Mouse (Mus musculus): ENCODE measurements at regions not wholly inside any gene's neighbourhood (a gene's known extent, or its start where the extent isn't known, plus 50 kb on each side); places are given as distances from the start of the nearest gene placed in this dataset.

DNA sequence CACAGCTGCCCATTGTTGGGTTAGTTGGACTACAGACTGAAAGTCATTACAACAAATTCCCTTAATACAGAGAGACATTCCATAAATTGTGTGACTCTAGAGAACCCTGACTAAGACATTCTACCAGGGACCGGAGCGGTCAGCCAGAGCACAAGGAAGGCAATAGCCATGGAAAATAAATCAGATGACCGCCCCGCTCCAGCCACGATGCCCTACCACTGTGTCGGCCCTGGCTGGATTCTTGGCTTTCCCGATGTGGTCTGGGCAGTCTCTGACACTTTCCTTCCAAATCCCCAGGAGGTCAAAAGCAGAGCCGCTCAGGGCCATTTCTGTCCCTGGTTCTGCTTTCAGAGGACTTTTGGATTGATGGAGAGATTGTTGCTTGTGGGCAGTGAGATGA is 57.8 kb downstream of the Lsm3 start:
- no peak for DNase-seq (ENCODE audit: low spot score)

DNA sequence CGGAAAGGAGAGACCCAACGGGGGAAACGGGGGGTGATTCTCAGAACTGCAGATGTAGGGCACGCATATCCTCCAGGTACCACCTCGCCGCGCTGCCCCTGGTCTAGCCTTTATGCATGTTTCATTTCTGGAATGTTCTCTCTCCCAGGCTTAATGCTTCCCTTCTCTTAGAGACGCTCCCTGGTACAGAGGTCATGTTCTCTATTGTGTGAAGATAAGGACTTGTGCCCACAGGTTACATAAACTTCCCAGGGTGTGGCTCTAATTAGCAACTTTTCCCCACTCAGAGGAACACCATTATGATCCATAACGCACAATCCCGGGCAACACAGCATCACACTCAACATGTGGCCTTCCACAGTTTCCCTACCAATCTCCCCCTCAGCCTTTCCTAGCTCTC is 58.7 kb downstream of the Lsm3 start:
- no peak for DNase-seq (ENCODE audit: low spot score)

DNA sequence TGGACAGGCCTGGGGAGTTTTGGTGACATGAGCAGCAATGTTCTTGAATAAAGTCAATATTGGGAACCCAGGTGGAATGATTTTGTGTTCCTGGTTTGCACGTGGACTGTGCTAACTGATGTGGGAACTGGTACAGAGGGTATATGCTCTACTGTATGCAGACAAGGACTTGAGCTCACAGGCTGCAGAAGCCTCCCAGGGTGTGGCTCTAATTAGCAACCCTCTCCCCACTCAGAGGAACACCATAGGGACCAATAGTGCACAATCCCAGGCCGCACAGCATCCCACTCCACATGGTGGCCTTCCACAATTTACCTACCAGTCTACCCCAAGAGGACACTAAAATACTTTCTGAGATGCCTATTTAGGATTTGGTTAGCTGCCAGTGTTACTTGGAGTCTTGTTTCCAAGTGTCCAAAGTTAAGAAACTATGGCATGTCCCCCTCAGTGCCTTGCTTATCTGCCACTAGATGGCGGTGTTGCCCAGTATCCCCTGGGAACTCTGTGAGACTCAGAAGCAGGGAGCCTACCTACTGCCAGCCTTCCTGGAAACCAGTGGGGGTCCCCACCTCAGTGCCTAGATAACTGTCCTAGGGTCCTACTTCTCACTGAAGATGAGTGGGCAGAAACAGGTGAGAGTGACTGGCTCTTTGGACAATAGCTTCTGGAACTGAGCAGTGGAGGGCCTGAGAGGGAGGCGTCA is 60.1 kb downstream of the Lsm3 start:
- DNase-seq (ENCODE audit: low spot score): peak; percentile 36

DNA sequence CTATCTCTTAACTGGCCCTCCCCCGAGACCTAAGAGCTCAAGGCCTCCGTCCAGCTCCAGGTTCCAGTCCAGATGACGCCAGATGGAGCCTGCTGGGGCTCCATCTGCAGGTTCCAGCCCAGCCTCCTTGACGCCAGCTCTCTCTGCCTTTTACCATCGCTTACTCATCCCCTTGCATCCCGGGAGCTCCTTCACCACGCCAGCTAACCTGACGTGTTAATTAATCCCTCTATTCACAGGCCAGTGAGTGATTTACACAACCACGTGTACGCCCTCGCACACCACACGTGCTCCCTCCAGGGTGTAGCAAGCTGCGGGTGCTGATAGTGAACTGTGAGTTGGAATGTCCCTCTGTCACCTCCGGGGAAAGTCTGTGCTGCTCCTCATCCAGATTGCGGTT is 61.2 kb downstream of the Lsm3 start:
- DNase-seq (ENCODE audit: low spot score): peak; percentile 71

DNA sequence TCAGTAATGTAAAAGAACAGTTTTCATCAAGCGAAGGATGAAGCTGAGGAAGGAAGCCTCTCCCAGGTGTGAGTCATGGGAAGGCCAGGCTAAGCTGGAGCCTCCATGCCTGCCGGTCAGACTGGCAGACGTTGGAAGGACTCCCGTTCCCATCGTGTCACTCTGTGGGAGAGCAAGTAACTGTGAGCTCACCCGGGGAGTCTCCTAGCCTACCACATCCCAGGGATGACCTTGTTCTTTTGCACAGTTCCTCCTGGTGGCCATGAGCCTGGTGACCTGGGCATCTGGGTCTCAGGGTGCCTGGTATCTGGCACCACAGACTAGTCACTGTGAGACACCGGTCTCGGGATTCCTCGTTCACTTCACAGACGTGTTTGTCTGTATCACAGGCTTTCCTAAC is 63.9 kb downstream of the Lsm3 start:
- DNase-seq (ENCODE audit: low spot score): no peak

DNA sequence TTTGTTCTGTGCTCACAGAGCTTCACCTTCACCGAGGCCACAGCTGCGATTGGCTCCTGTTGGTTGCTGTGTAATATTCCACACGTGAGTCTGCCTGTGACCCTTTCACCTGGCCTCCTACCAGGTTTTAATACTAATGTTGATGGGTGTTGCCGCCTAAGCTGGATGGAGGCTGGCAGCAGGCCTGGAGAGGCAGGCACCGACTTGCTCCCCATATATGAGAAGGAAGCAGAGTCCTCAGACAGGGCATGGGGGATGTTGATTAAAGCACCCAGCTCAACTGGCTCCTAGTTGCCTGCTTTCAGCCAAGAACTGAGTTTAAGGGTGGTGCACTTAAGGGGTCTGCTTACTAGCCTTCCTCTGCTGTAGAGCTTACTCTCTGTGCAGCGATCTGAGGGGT is 64.9 kb downstream of the Lsm3 start:
- DNase-seq (ENCODE audit: low spot score): no peak

DNA sequence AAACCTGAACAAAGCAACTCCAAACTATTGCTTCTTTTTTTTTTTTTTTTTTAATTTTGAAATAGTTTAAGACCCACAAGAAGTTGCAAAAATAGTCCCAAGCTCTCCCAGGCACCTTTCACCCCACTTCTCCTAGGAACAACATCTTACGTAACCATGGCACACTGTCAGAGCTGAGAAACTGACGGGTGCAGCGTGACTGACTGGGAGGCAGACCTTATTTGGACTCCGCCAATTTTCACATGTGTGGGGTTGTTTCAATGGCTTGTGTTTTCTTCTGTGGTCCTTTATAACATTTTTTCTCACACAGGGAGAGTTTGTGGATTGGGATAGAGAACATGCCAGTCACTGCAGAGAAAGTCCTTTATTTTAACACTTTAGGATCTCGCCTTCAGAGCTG is 66.6 kb downstream of the Lsm3 start:
- DNase-seq (ENCODE audit: low spot score): no peak

DNA sequence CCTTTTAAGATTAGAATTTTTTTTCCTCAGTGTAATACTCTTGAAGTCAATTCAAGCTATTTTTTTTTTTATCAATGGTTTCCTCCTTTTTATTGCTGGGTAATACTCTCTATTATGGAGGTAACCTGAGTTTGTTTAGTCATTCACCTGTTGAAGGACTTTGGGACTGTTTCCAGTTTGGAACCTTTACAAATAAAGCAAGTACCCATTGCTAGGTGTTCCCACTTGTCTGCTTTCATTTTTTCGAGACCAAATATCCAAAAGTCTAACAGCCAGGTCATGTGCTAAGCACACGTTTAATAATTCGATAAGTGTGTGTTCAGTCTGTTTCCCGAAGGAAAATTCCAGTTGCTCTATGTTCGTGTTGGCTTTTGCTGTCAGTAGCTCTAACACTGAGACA is 67.6 kb downstream of the Lsm3 start:
- DNase-seq (ENCODE audit: low spot score): no peak

DNA sequence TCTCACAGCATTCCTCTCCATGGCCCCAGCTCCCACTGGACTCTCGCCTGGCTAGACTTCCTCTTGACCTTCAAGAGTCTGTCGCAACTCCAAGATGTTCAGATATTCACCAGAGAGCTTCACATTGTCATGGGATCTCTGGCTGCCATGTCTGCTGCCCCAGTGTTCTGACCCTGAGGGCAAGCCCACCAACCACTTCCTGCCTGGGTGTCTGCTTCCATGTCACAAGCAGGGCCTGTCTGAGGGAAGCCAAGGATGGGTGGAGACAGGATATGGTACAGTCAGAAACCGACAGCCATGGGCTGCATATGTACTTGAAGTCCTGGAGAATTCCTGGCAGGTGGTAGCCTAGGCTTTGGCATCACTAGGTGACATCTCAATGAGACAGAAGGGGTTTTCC is 69.8 kb downstream of the Lsm3 start:
- DNase-seq (ENCODE audit: low spot score): no peak

DNA sequence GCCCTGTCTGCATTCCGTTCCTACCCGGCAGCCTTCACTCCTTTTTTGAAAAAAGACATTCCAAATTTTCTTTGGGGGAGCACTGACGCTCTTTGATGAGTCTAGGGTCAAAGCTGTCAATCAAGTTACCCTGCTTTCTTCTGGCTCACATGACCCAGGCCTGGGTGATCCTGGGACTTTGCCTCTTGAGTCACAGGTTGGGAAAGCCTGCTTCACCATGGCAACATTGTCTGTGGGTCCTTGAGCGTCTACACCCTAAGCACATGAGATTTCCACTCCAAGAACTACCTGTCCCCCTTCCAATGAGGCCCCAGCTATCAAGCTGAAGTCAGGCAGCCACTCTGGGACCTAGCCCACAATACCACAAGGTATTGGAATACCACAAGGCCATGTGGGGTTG is 73.5 kb downstream of the Lsm3 start:
- DNase-seq (ENCODE audit: low spot score): no peak

DNA sequence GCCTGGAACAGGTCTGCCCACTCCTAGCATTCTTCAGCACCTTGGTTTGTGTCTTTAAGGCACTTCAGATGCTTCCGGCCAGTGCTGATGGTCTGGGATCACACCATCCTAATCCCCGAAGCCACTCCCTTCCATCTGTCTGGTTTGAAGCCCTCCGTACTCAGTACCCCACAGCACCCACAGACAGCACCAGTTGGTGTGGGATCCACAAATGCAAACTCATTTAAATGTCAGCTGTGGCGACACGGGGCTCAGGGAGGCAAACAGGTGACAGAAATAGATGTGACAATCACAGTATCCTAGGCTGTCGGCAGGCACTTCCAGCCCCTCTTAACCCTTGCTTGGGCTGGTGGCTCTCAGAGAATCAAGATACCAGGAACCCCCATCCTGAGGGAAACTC is 74.7 kb downstream of the Lsm3 start:
- DNase-seq (ENCODE audit: low spot score): no peak

DNA sequence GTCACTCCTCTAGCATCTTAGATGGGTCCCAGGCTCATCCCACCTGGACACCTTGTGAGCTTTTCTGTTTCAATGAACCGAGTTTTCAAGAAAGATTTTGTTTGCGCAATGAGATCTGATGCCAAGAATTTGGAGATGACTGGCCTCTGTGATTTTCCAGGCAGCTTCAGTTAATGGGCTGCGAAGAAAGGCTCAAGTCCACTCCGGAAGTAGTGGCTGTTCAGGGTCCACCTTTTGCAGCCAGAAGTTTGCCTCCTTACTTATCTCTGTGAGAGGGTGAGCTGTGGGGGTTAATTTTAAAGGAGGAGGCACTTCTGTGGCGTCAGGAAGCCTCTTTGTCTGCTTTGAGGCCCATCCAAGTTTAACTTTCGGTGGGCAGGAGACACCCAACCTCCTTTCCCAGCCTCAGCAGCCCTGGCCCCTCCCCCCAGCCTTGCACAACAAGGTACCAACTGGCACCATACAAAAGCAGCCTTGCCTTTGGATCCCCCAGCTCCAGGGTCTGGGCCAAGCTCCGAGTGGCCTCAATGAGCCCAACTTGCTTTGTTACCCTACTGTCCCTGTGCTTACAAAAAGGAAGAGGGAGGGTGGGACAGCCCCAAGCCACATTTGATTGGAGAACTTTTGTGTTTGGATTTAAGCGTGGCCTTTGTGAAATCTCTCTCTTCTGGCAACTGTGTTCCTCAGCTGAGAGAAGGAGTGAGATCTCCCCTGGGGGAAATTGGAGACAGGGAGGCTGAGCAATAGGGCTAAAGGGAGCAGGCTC is 75.3 kb downstream of the Lsm3 start:
- no peak for DNase-seq (ENCODE audit: low spot score)

DNA sequence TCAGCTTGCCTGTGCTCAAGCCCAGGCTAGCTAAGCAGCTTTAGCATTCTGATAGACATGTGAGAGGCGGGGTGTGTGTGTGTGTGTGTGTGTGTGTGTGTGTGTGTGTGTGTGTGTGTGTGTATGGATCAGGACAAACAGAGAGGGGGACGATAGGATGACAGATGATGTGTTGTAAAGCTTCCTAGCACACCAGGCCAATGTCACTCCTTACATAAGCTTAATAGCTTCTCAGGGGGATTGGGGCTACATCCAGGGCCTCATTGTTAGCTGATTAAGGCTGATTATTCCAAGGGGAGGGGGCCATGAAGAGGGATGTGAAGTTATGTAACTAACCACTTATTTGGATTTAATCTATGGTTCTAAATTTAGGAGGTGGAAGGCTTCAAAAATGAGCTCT is 76.9 kb downstream of the Lsm3 start:
- DNase-seq (ENCODE audit: low spot score): no peak

DNA sequence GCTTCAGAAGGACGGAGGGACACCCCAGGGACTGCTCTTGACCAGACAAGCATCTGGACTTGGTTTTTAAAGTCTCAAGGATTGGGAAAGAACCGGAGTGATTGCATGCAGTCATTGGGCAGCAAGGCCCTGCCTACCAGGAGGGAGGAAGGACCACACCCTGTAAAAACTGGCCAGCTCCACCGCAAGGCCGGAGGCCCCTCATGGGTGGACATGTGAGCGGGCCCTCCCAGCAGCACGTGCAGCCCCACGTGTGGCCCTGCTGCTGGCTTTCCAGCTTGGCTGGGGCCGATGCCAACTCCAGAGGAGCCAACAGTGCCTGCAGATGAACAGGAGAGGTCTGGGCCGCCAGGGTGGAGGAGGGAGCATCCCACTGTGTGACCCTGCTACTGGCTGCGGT is 83.2 kb downstream of the Lsm3 start:
- peak; percentile 72 for DNase-seq (ENCODE audit: low spot score)

DNA sequence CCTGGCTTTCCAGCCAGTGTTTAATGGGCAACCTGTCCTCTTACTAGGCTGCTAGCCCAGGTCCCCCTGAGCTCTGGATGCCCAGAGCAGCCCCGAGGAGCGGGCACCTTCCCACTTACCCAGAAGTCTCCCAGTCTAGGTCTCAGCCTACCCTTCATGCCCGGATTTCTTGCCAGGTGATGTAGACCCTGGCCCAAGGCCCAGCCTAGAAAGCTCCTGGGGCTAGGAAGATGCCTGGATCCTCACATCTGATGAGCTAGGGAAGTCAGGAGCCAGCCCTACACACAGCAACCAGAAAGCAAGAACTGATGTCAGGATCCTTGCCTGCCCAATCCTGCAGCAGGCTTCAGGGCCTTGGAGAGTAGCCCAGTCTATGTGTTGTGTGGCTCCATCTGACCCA is 83.7 kb upstream of the Slc6a6 start:
- no peak for DNase-seq (ENCODE audit: low spot score)

DNA sequence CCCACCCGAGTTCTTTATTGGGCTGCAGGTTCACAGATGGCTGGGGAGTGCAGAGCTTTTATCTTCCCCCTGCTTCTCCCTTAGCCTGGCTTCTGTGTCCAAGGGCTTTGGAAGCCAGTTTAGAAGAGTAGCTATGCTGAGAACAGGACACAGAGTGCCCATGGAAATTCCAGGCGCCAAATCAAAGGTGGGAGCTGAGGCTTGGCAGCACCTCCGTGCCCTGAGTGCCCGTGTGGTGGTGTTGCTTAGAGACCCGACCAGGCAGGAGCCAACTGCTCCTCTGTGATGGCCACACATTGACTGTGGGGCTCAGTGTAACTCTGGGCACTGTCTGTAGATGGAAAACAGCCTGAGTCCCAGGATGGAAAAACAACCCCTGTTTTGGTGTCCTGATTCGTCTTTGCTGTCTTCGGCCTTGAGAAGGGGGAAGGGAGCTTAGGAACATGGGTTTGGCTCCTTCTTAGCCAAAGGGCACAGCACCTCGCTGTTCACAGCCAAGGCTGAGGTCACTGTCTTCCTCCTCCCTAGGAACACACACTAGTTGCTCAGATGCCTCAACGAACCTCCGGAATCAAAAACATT is 77.1 kb upstream of the Slc6a6 start:
- no peak for DNase-seq (ENCODE audit: low spot score)

DNA sequence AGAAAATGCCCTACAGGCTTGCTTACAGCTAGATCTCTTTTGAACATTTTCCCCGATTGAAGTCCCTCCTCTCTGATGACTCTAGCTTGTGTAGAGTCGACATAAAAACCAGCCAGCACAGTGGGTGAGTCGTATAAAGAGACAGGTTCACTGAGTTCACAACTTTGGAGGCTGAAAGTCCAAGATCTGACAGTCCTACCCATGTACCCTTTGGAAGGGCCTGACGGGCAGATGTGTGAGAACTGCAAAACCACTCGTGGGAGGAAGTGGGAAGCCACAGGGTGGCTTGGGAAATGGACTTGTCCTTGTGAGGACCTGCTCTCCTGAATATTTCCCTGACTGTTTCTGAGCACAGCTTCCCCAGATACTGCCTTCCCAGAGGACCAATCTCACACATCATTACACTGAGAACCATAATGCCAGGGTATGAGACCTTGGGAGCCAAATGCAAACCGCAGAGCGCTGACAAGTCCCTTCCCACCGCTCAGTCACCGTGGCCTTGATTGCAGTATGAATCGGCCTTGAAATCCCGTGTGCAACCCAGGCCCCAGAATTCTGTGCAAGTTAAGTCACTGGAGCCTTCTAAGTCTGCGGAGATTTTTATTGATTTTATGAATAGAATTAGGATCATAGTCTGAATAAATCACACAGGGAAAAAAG is 76.1 kb upstream of the Slc6a6 start:
- no peak for DNase-seq (ENCODE audit: low spot score)

DNA sequence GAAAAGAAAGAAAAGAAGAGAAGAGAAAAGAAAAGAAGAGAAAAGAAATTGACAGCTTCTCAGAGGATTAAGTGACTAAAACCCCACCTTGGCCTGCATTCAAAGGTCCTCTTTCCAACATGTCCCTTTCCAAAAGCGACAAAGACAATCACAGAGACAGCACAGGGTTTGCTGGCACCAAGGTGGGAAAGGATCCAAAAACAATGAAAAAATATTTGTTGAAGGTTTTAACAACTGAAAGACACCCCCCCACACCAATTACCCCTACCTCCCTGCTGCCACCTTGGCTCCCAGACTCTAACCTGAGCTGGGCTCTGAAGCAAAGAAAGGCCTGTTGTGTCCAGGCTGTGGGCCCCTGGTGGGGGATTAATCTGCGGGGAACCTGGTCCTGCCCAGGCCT is 74.2 kb upstream of the Slc6a6 start:
- DNase-seq (ENCODE audit: low spot score): no peak

DNA sequence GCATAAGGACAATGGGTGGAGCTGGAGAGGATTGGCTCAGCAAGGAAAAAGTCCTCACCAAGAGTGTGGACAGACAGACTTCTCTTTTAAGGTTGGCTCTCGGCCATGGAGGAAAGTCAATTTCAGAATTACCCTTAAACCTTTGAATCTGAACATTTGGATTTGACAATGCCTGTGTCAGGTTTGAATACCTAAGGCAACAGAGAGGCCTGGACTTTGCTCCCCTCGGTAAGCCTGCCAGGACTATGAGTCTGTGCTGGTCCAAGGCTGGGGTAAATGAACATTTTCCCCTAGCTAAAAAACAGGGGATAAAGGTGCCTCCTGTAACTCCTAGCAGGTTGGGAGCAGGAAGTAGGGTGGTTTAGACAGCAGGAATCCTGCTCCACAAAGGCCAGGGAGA is 68.8 kb upstream of the Slc6a6 start:
- DNase-seq (ENCODE audit: low spot score): no peak

DNA sequence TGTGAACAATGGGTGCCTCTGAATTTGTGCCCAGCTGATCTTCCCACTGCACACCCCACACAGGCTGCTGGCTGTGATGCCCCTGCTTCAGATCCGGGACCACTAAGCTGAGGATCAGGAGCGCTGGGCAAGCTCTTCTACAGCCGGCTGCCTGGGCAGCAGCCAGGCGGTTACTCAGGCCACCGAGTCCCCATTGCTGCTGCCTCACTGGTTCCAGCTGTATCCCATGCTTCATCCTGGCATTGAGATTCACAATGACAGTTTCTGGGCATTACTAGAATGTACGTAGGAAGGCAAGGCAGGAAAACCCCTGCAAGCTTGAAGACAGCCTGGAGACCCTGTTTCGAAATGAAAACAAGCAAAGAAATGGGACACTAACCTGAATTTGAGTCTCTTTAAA is 67.3 kb upstream of the Slc6a6 start:
- no peak for DNase-seq (ENCODE audit: low spot score)

DNA sequence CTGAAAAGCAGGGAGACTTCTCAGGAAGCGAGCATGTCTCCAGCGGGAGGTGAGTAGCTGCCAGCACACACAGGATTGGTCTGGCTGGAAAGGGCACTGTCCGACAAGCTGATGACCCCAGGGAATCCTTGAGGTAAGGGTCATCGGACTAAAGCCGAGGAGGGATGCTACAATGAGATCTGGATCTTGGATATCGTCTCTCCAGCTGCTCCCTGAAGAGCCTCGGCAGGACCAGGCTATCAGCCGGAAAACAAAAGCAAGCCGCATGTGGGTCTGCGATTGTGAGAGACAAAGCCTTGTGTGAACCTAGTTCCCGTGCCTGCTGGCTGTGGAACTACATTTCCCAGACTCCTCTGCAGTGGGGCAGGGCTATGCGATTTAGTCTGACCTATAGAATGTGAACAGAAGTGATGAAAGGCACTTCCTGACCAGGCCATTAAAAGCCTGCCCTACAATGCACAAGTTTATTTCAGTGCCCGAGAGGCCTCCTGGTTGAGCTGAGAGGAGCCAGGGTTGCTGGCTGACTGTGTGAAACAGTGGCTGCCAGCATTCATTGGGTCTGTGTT is 66.7 kb upstream of the Slc6a6 start:
- peak; percentile 58 for DNase-seq (ENCODE audit: low spot score)

DNA sequence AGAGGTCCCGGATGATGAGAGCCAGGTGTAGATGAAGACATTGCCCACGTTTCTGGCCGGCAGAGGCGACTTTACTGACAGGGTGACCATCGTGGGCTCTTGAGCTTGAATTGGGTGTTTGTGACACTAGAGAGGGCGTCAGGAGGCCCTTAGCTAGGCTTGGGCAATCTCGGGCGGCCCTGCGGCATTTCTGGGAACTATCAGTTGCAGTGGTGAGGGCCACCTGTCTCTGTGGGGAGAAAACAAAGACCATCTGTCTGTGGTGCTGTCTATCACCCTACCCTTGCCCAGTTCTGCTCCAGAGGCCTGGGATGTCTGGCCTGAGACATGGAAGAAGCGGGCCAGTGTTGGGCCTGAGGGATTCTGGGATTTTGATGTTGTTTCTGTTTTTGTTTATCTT is 66.2 kb upstream of the Slc6a6 start:
- no peak for DNase-seq (ENCODE audit: low spot score)

DNA sequence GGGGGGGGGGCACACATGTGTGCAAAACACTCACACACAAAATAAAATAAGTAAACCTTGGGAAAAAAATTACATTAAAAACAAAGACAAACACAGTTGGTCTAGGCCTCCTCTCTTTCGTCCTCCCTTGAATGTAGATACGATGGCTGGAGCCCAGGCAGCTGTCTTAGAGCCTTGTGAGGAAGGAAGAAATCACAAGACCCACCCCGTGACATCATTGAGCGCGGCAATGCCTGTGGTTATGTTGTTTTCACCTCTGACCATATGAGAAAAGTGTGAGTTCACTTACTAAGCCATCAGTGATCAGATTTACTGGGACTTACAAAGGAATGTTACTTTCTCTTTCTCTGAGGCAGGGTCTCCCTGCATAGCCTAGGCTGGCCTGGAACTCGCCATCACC is 64.8 kb upstream of the Slc6a6 start:
- DNase-seq (ENCODE audit: low spot score): no peak
